Mouse (Mus musculus) E14TG2a.4 (cell line): ENCODE results near the gene Kit.

Experiments used
- CTCF ChIP-seq: conservative IDR thresholded peaks from 2 replicates; pipeline ENCODE4 v1.5.1; 2014; ENCODE audit warnings: low read length
- NANOG ChIP-seq: IDR thresholded peaks from 2 replicates; pipeline ENCODE4 v1.6.1; 2014; ENCODE audit warnings: borderline replicate concordance, low read length, mixed read lengths

GRCm38 (mm10) chr5:75615000-75615571 is 40.4 kb downstream of the Kit start:
- TF ChIP-seq CTCF: no peak
- no peak for TF ChIP-seq NANOG
